Mouse (Mus musculus): ENCODE measurements around the gene Cadps. TPM values are rescaled to one million over a fixed set of nuclear protein-coding genes. Genes with fewer than 3 reads are reported as not detected.

The Cadps gene
- total RNA-seq, 2 experiments from 2014 or later: 0.08 TPM; not detected in 1

DNA sequence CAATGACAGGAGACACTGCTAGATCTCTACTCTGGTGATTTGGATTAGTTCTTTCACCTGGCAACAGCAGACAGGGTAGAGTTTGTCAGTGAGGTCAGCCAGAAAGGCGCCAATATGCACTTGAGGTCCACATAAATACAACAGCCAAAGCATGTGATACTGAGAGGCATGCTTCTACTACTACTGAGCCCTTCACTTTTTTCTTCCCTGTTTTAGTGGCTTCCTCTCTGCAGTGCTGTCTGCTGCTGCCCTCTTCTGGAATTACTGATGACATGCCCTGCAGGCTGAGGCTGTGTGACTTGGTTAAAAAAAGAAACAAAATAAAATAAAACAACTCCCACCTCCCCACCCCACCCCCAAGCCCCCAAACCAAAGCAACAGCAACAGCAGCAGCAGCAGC lies 291.8 kb downstream of the Cadps start:
- no peak for DNase-seq
- intact Hi-C loops (cut with DNase I): loop anchor here (2.0 to 10.0 kb wide), 4 partner anchors 136 to 378 kb away; no protein-coding TSS in a partner anchor

DNA sequence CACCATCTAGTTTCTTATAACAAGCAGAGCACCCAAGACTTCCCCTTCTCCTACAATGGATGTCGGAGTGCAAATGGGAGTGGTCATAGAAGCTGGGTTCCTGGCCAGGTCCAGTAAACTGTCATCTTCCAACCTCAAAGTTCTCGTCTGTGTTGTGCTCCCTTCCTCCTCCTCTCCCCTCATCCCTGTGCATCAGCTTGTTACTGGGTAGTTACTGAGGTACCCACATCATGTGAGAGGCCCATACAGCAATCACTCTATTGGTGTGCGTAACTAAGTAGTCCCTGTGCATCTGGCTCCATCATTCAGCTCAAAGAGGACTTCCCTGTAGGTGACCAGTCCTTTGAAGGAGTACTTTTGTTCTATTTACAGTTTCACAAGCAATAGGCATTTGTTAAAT lies 292.3 kb downstream of the Cadps start:
- intact Hi-C loops (cut with DNase I): loop anchor here (2.0 to 10.0 kb wide), 4 partner anchors 136 to 378 kb away; no protein-coding TSS in a partner anchor
- DNase-seq: no peak

DNA sequence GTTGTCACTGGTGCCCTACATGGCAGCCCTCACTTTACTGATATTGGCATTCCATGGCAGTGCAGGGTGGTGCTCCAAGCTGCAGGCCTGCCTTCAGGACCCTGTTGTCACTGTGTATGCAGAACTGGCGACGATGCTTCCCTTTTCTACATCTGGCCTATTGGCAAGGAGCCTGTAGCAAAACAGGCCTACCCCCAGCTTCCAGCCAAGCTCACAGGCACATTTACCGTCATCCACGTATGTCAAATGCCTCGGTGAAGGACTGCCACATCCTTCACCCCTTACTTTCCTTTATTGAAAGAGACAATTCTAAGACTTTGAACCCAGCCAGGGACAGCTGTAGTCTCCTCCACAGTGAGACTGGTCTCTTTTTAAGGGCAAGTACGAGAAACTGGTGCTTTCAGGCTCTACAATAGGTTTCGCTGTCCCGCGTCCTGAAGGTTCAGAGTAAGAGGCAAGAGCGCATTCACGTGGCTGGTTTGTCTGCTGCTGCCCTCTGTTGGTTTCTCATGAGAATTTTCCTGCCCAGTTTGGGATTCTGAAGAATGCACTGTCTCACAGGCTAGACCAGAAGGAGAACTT lies 292.8 kb downstream of the Cadps start:
- intact Hi-C loops (cut with DNase I): loop anchor here (2.0 to 10.0 kb wide), 4 partner anchors 135 to 377 kb away; no protein-coding TSS in a partner anchor

DNA sequence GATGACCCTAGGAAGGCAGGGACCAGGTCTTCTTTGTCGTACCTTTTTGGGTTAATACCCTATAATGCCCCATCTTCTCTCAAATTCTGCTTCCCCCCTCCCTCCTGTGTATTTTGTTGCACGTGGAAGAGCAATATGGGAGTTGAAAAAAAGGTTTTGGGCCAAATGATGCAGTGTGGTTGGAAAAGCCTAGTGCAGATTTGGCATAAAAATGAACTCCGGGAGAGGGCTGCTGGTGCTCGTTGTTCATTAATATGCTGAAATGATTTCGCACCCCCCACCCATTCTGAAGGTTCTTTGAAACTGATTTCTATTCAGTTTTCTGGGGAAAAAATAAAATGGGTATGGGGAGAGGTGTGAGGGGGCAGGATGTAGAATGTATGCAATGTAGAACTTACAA lies 295.6 kb downstream of the Cadps start:
- intact Hi-C loops (cut with DNase I): no loop called here
- no peak for DNase-seq

More for the DNA sequence above, 292.8 kb downstream of the Cadps start:
- DNase-seq: peak in 1 of 2 experiments; percentile 6

DNA sequence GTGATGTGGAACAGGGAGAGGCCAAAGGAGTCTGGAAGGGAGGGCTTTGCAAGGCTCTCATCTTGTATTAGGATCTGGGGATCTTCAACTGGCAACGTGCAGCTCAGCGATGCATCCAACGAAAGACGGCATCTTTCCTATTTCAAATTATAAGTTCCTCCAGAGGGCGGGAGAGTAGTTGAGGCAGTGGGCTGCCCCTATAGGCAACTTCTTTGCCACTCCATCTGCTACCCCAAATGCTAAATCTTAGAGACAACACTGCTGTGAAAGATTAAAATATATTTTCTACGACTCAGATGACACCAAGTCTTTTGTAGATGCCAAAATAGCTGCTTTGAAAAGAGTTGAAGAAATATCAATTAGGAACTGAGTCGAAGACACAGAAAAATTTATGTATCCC lies 315.9 kb downstream of the Cadps start:
- DNase-seq: no peak
- intact Hi-C loops (cut with DNase I): no loop called here

DNA sequence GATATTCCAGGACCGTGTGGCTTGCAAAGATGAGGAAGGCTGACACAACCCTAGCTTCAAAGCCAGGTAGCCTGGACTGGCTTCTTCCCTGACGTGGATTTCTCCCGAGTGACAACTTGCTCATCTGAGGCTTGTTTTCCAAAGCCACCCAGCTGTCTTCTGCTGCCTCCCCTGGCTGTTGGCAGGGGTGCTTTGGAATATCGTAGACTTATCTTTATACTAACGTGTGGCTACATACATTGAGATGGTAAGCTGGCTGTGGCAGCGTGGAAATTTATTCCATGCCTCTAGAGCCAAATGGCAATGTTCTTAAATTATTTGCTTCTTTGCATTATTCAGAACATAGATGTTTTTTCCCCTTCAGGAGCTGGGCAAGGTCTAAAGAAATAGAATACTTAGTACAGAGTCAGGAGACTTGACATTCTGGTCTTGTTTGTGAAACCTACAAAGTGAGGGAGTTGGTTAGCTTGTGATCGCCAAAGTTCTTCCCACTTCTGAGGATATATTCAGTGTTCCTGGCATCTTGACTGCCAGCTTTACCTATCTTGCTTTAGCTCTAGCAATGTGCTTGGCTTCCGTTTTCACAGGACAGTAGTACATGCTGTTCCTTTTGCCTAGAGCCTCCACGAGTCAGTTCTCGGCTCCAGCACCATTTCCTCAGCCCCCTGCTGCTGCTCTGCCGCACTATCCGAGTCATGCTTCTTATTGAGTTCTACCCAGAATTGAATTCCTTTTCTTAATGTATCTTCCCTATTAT lies 318.5 kb downstream of the Cadps start:
- no peak for DNase-seq
- intact Hi-C loops (cut with DNase I): no loop called here

DNA sequence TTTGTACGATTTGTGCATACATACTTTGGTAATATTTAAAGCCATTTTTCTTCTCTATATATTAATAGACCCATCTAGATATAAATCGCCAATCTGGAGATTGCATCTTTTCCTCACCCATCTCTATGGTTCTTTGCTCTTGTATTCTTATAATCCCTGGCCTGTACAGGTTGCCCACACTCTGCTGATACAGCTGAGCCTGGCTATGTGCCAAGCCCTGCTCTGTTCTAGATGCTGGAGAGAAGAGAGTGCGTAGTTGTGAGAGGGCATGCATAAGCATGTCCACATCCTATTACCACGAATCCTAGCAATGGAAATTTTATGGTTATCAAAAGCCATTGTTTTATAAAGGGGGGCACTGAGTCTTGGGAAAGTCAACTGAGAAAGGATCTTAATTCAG lies 360.7 kb downstream of the Cadps start:
- intact Hi-C loops (cut with DNase I): no loop called here
- DNase-seq: no peak

DNA sequence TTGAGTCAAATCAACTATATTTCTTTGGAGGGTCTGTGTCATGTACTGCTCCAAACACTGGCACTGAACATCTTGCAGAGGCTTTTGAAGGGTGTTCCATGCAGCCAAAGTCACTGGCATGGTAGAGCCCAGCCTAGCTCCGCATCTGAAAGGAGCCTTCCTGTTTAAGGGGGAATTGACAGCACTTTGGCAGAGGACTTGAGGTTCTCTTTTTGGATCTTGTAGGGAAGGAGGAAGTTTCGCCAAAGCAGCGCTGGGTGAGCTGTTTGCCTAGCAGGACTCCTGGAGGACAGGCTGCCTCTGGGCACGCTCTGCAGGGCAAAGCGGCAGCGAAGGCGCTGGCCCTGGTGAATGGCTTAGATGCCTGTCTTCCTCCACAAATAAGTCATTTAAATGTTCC lies 363.2 kb downstream of the Cadps start:
- DNase-seq: no peak
- intact Hi-C loops (cut with DNase I): no loop called here

DNA sequence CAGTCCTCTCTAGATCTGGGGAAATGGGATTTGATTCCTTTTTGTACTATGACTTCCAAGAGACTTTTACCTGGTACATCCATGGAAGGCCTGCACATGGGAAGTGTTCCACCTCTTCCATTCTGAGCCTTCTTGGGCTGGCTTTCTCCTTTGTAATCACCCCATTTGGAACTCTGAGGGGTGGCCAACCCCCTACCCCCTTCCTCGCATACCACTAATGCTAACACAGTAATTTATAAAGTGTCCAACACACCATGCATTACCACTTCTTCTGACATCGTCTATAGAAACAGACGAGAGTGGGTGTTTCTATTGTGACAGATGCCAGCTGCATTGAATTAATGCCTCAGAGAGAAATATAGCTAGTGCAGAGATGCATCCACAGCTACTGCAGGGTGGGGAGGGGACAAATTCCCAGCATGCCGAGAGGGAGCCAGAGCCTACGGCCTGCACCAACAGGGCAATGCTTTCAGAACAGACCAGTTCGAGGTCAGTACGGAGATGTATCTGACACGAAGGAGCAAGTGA lies 367.8 kb downstream of the Cadps start:
- DNase-seq: no peak
- intact Hi-C loops (cut with DNase I): no loop called here

DNA sequence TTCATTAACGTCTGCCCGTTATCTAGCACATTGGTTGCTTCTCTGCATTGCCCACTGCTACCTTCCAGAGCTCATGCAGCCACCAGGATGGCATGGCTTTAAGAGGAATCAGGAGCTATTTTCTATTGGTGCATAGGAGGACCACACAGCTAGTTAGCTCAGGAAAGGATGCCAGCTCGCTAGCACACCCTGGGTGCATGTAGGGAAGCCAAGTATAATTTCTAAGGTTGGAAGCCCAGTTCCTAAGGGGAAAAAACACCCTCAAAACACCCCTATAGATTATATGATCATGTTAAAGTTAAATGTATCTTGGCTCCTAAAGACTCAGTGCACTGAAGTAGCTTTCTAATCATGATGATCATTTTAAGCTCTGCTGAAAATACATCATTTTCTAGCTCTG lies 372.1 kb downstream of the Cadps start:
- DNase-seq: no peak
- intact Hi-C loops (cut with DNase I): no loop called here

DNA sequence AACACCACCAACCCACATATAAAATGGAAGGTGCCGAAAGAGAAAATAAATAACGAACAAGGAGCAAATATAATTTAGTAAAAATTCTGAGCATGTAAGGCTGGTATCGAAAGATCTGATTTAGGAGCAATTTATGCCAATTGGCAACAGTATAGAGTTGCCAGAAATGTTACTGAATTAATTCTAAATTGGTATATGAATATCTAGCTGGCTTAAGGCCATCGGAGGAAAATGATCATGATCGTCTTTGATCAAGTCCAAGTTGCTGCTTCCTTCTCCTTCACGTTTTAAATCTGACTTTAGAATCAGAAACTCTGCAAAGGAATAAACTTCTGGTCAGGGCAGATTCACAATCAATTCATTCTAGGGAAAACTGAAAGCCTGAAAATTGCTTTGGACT lies 374.0 kb downstream of the Cadps start:
- no peak for DNase-seq
- intact Hi-C loops (cut with DNase I): no loop called here

DNA sequence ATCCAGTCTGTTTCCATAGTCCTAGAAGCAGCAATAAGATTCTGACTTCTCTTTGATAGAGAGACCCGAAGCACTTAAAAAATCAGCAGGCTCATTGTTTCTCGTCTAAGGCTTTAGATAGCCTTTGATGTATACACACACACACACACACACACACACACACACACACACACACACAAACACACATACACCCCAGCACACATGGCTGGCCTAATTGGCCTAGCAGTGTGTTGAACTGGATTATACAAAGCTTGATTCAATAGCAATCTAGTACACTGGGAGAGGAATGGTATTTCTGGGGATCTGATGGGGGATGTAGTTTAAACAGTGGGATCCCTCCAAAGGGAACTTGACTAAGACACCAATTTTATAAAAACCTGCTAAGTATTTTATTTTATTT lies 381.9 kb downstream of the Cadps start:
- intact Hi-C loops (cut with DNase I): no loop called here
- DNase-seq: no peak

DNA sequence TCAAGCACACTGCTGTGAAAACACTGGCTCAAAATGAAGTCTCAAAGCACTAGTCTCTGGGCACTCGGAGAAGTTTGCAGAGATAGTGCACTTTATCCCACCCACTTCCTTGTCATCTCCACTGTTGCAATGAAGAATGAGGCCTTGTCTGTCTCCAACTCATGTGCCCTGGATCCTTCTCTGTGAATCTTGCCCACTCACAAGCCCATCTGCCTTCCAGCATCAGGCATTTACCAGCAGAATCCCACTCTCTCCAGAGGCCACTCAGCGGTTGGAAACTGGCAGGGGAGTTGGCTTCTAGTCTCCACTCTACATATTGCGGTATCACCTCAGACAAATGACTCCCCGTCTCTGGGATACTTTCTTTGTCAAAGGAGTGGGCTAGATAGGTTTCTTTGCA lies 384.9 kb downstream of the Cadps start:
- DNase-seq: no peak
- intact Hi-C loops (cut with DNase I): no loop called here

DNA sequence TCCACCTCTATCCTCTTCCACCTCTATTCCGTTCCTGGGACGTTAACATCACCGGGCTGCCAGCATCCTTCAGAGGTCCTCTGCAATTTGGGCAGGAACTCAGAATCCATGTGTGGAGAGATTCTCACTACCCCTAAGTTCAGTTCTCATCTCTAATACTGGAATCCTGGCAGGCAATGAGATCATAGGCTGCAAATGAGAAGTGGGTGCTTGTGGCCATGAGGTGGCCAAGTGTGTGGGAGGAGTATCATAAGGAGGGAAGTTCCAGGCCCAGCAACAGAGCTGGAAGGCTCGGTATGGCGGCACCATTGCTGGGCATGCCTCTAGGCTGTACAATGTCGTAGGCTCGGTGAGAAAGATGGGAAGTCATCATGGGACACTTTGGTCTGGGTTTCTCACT lies 385.5 kb downstream of the Cadps start:
- intact Hi-C loops (cut with DNase I): no loop called here
- no peak for DNase-seq

DNA sequence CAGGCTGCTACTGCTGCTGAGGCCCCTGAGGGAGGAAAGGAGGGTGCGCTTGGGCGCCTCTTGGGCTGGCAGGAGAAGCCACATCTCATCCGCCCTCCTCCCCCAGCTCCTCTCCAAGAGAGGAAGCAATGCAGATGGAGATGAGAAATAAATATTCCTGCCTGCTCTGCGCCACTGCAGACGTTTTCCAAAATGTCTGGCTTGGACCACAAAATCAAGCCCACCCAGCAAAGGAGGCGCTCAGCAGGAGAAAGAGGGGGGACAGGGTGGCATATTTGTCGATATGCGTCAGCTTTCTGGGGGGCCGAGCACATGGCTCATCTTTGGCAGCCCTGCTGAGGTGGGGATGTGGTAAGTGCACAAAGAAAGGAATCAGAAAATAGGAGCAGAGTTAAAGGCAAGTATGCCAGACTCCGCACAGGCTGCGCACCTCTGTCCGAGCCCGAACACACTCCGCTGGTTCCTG lies 385.9 kb downstream of the Cadps start:
- intact Hi-C loops (cut with DNase I): no loop called here
- no peak for DNase-seq

DNA sequence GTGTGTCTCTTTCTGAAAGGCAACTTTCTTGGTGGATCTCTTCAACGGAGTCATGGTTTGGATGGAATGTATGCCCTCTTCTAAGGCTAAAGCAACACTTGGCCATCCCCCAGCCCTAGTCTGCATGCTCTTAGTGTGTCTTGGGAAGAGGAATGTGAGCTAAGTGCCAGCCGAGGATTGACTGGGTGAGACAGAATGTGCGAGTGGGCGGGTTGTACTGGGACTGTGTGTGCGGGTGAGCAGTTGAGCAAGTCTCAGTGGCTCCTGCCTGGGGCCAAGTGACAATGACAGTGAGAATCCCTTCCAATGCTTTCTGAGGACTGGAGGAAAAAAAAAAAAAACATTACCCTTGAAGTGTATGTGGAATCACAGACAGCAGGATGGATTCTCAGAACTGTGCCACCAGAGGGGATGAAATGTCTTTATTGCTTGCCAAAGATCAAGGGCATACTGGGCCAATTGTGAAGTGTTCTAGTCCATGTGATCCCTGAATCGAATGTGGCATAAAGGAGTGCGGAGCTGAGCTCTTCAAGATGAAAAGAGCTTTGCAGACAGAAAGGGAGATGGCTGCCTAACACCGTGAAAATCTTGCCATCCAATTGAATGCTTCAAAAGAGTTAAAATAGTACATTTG lies 394.7 kb downstream of the Cadps start:
- no peak for DNase-seq
- intact Hi-C loops (cut with DNase I): no loop called here

DNA sequence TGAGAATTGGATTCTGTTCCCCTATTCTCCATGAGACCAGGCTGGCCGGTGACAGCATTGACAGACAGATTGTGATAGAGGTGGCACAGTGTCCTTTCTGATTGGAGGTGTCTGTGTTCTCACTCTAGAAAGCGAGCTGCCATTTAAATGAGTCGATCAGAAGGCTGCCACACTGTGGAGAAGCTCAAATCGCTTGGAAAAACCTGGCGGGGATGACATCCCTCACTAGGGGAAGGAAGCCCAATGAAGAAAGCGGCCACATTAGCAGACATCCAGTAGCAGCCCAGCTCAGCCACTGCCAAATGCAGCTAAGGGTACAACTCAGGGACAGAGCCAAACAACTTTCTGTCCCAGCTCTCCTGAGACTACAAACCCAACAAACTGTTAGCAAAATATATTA lies 397.6 kb downstream of the Cadps start:
- intact Hi-C loops (cut with DNase I): no loop called here
- DNase-seq: no peak

DNA sequence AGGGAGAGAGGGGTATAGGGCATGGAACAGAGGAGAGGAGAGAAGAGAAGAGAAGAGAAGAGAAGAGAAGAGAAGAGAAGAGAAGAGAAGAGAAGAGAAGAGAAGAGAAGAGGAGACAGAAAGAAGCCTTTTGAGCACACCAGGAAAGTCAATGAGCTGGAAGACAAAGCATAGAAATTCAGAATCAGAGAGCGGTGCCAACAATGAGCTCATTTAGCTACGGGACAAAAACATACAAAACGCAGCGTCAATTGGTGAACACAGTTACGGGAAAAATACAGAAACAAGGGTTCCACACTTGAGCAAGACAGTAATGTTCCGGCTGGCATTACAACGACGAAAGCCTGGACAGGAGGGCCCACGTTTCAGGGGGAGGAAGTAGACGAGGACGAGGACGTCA lies 412.6 kb downstream of the Cadps start:
- intact Hi-C loops (cut with DNase I): no loop called here
- no peak for DNase-seq

DNA sequence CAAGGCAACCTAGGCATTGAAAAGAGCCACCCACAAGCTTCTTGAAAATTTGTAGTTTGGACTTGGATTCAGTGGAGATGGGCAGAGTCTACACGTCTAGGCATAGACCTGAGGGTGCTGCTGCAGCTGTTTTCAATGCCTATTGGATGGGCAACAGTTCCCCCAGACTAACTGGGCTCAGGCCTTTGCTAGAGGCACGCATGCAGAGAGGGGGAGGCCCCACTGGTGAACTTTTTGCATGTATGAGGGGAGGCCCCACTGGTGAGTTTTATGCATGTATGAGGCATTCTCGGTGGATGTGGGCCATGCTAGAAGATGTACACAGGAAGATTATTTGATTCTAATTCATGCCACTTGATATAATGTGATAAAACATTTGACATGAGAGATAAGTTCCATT lies 413.1 kb downstream of the Cadps start:
- no peak for DNase-seq
- intact Hi-C loops (cut with DNase I): no loop called here

DNA sequence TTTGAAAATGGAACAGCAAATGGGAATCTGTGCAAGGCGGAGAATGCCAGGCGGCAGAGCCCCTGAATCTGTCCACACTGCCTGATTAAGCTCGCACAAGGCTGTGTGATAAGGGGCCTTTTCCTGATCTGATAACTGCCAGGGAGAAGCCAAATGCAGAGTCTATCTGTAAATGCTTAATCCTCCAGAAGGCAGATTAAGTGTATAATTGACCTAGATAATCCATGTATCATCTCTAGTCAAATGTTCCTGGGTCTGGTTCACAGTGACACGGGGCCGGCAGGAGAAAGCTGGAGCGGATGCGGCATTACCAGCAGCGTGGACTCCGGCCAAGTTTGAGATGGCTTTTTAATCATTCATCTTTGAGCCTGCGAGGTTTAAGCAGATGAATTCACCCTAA lies 416.3 kb downstream of the Cadps start:
- intact Hi-C loops (cut with DNase I): no loop called here
- no peak for DNase-seq

DNA sequence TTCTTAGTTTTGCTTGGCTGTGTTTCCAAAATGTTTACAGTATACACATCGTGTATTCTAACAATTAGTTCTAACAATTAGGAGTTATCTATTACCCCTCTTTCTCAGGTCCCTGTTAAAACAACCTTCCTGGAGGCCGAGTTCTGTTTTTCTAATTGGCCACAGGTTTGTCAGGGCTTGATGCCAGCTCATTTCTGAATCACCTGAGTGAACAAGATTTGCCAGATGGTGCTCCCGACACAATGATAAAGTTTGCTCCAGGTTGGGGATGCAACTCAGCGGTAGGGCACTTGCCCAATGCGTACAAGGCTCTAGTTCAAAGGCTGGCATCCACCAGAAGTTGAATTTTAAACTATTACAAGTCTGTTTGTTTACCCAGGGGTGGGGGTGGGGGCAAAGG lies 417.7 kb downstream of the Cadps start:
- DNase-seq: no peak
- intact Hi-C loops (cut with DNase I): no loop called here

DNA sequence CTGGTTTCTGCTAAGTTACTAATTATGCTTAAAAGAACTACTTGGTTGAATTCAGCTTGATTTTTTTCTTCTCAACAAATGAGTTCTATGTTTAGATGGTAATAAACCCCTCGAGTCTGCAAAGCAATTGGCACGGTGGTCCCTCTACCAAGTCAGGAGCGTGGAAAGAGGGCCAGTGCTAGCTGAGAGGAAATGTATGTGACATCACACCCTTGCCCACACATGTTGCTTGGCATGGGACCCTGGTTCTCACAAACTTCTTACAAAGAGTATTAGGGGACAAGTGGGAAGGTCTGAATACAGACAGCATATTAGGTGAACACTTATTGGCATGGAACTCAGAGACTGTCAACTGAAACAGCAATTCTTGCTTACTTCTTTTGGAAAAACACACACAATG lies 418.2 kb downstream of the Cadps start:
- DNase-seq: no peak
- intact Hi-C loops (cut with DNase I): no loop called here

All from heart, postnatal 36 days (tissue).